Mouse (Mus musculus): ENCODE measurements at regions not wholly inside any gene's neighbourhood (a gene's known extent, or its start where the extent isn't known, plus 50 kb on each side); places are given as distances from the start of the nearest gene placed in this dataset.

DNA sequence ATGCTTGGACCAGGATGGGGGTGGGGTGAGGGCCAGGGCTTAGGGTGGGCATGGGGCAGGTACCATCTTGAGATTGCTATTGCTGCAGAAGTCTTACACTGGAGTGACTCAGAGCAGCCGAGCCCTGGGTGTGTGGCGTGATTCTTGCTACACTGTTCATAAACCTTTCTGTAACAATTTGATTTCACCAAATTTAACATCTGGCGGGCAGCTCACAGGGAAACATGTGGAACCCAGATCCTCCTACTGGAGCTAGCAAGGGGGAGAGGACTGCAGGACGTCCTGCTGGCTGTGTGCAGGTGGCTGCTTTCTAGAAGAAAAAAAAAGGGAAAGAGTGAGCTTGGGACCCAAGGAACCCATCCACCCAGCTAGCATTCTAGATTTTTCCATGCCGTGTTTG lies 719.7 kb downstream of the Vrk1 start:
- TF ChIP-seq CTCF (IDR thresholded peaks at IDR 0.05; ENCODE audit: borderline replicate concordance, insufficient read depth, low read depth, low read length) (no peak), POLR2A (IDR thresholded peaks at IDR 0.05; ENCODE audit: borderline replicate concordance, insufficient read depth, low read length) (no peak)

All from cerebellum, adult 2 months (tissue).